Mouse (Mus musculus): ENCODE results near the gene BC029722. TPM values are rescaled to one million over a fixed set of nuclear protein-coding genes. Genes with fewer than 3 reads are reported as not detected.
A peak's percentile ranks its signal among the peaks of the same experiment; 100 is the strongest.
"Not testable (repeated sequence)": the region's sequence is repeated elsewhere in the genome, so short reads cannot be mapped to it uniquely, and the experiment has no call there.

The BC029722 gene
- polyA plus RNA-seq, 1 experiment from 2014 or later = 39.5 TPM

- Histone ChIP-seq H3K36me3 (replicated peaks) (no peaks in the 10 kb centered on the region), H3K9me3 (no peaks in the 10 kb centered on the region), H3K27ac (no peak within 1 kb of the TSS), H3K4me1 (no peaks in the 10 kb centered on the region), H3K9ac (no peak within 1 kb of the TSS), H3K4me2 (no peak within 1 kb of the TSS), H3K27me3 (replicated peaks) (no peaks in the 10 kb centered on the region), H3K4me3 (no peak within 1 kb of the TSS)
- ATAC-seq (replicated peaks) = no peak
- WGBS = 71% methylated on average over 9 of the region's 9 CpGs
Observed at GRCm38 (mm10) chr2:155834732-155835131, 15.5 kb upstream of the BC029722 start, which contains the start of gene Fam83c. TSS of gene Fam83c (minus strand) at chr2:155834854.

- not testable (repeated sequence) for H3K9ac ChIP-seq; H3K27me3 ChIP-seq (replicated peaks); ATAC-seq (replicated peaks); H3K4me2 ChIP-seq; H3K36me3 ChIP-seq (replicated peaks); H3K9me3 ChIP-seq; H3K4me3 ChIP-seq; H3K27ac ChIP-seq
- 77% methylated on average over 1 of the region's 1 CpGs for WGBS
- peaks cover 10% of the 10 kb centered on the region for H3K4me1 ChIP-seq
Observed at GRCm38 (mm10) chr2:155832087-155832486, 12.9 kb upstream of the BC029722 start.

GRCm38 (mm10) chr2:155831302-155831701 lies 12.1 kb upstream of the BC029722 start:
- no peak overlapping the region for H3K4me3 ChIP-seq
- ATAC-seq (replicated peaks) = no peak
- H3K4me1 ChIP-seq = peaks cover 12% of the 10 kb centered on the region
- H3K9me3 ChIP-seq = no peaks in the 10 kb centered on the region
- H3K36me3 ChIP-seq (replicated peaks) = no peaks in the 10 kb centered on the region
- no peak overlapping the region for H3K9ac ChIP-seq
- no peak overlapping the region for H3K27ac ChIP-seq
- H3K4me2 ChIP-seq = no peak overlapping the region
- H3K27me3 ChIP-seq (replicated peaks) = no peaks in the 10 kb centered on the region
- WGBS = 61% methylated on average over 9 of the region's 9 CpGs

GRCm38 (mm10) chr2:155830841-155831240 lies 11.6 kb upstream of the BC029722 start:
- H3K4me2 ChIP-seq = no peak overlapping the region
- H3K9me3 ChIP-seq = no peaks in the 10 kb centered on the region
- no peaks in the 10 kb centered on the region for H3K36me3 ChIP-seq (replicated peaks)
- no peaks in the 10 kb centered on the region for H3K27me3 ChIP-seq (replicated peaks)
- no peak overlapping the region for H3K4me3 ChIP-seq
- WGBS = 91% methylated on average over 8 of the region's 8 CpGs
- H3K9ac ChIP-seq = no peak overlapping the region
- no peak for ATAC-seq (replicated peaks)
- no peak overlapping the region for H3K27ac ChIP-seq
- H3K4me1 ChIP-seq = peaks cover 13% of the 10 kb centered on the region

- Histone ChIP-seq H3K27ac (peak within 1 kb of the TSS; percentile 85), H3K4me1 (peaks cover 21% of the 10 kb centered on the region), H3K36me3 (replicated peaks) (peaks cover 12% of the 10 kb centered on the region), H3K9ac (peak within 1 kb of the TSS; percentile 60), H3K4me3 (peak within 1 kb of the TSS; percentile 71), H3K27me3 (replicated peaks) (no peaks in the 10 kb centered on the region), H3K4me2 (peak within 1 kb of the TSS; percentile 85), H3K9me3 (no peaks in the 10 kb centered on the region)
- WGBS = 2% methylated on average over 27 of the region's 27 CpGs
- peak; percentile 96 for ATAC-seq (replicated peaks)
Observed at GRCm38 (mm10) chr2:155826630-155827424, 7.6 kb upstream of the BC029722 start, which contains the start of gene Eif6. TSS of gene Eif6 (minus strand) at chr2:155826925.

GRCm38 (mm10) chr2:155825904-155826629 lies 6.8 kb upstream of the BC029722 start:
- H3K36me3 ChIP-seq (replicated peaks) = peaks cover 17% of the 10 kb centered on the region
- H3K9me3 ChIP-seq = no peaks in the 10 kb centered on the region
- 3% methylated on average over 52 of the region's 52 CpGs for WGBS
- H3K9ac ChIP-seq = peak overlapping the region; percentile 60
- peak overlapping the region; percentile 85 for H3K4me2 ChIP-seq
- peak overlapping the region; percentile 71 for H3K4me3 ChIP-seq
- peaks cover 21% of the 10 kb centered on the region for H3K4me1 ChIP-seq
- ATAC-seq (replicated peaks) = peak; percentile 1; the same call in 1 of the 2 replicates
- no peaks in the 10 kb centered on the region for H3K27me3 ChIP-seq (replicated peaks)
- H3K27ac ChIP-seq = peak overlapping the region; percentile 85

- peaks cover 17% of the 10 kb centered on the region for H3K36me3 ChIP-seq (replicated peaks)
- no peak for ATAC-seq (replicated peaks)
- H3K4me1 ChIP-seq = peaks cover 31% of the 10 kb centered on the region
- no peak overlapping the region for H3K27ac ChIP-seq
- H3K4me2 ChIP-seq = no peak overlapping the region
- H3K27me3 ChIP-seq (replicated peaks) = no peaks in the 10 kb centered on the region
- no peak overlapping the region for H3K4me3 ChIP-seq
- 96% methylated on average over 8 of the region's 8 CpGs for WGBS
- no peak overlapping the region for H3K9ac ChIP-seq
- H3K9me3 ChIP-seq = no peaks in the 10 kb centered on the region
Observed at GRCm38 (mm10) chr2:155823722-155824121, 4.5 kb upstream of the BC029722 start.

- no peak overlapping the region for H3K9ac ChIP-seq
- H3K27ac ChIP-seq = no peak overlapping the region
- H3K4me3 ChIP-seq = no peak overlapping the region
- H3K4me1 ChIP-seq = peaks cover 30% of the 10 kb centered on the region
- ATAC-seq (replicated peaks) = no peak
- WGBS = 94% methylated on average over 5 of the region's 5 CpGs
- peaks cover 21% of the 10 kb centered on the region for H3K36me3 ChIP-seq (replicated peaks)
- no peaks in the 10 kb centered on the region for H3K9me3 ChIP-seq
- no peaks in the 10 kb centered on the region for H3K27me3 ChIP-seq (replicated peaks)
- H3K4me2 ChIP-seq = no peak overlapping the region
Observed at GRCm38 (mm10) chr2:155820779-155821178, 1.6 kb upstream of the BC029722 start.

GRCm38 (mm10) chr2:155819449-155820251 lies 424 bp upstream of the BC029722 start:
- Histone ChIP-seq H3K27ac (peak overlapping the region; percentile 82), H3K4me3 (peak overlapping the region; percentile 49), H3K27me3 (replicated peaks) (no peaks in the 10 kb centered on the region), H3K9me3 (no peaks in the 10 kb centered on the region), H3K36me3 (replicated peaks) (peaks cover 21% of the 10 kb centered on the region), H3K9ac (peak overlapping the region; percentile 68), H3K4me2 (peak overlapping the region; percentile 67), H3K4me1 (peaks cover 23% of the 10 kb centered on the region)
- ATAC-seq (replicated peaks) = no peak; the same call in 1 of the 2 replicates
- 65% methylated on average over 6 of the region's 6 CpGs for WGBS

GRCm38 (mm10) chr2:155818596-155819391 lies 432 bp downstream of the BC029722 start:
- Histone ChIP-seq H3K27me3 (replicated peaks) (no peaks in the 10 kb centered on the region), H3K9ac (peak overlapping the region; percentile 68), H3K4me3 (peak overlapping the region; percentile 49), H3K4me1 (peaks cover 23% of the 10 kb centered on the region), H3K9me3 (no peaks in the 10 kb centered on the region), H3K4me2 (peak overlapping the region; percentile 67), H3K36me3 (replicated peaks) (peaks cover 28% of the 10 kb centered on the region), H3K27ac (peak overlapping the region; percentile 82)
- 3% methylated on average over 37 of the region's 37 CpGs for WGBS
- ATAC-seq (replicated peaks) = peak; percentile 90
